Mouse (Mus musculus) frontal cortex, postnatal 10 days (tissue): ENCODE results near the gene Cds1.

ENCODE experiments used
- DNase-seq, 2 experiments: peaks; one replicate each; pipeline ENCODE4 v3.0.0; 2022; ENCODE audit warnings: low spot score in 2 of 2, mixed read lengths in 1 of 2

The Cds1 gene

GRCm38 (mm10) chr5:101764554-101765347 is at the start of gene Cds1:
Gene Cds1 (plus strand): TSS chr5:101765130.
- peak; percentile 52 to 80 for DNase-seq

GRCm38 (mm10) chr5:101724216-101724615 is 40.7 kb upstream of the Cds1 start:
- DNase-seq, result no peak

- no peak for DNase-seq
These were observed 40.2 kb upstream of the Cds1 start for GRCm38 (mm10) chr5:101724756-101725155.

- DNase-seq, result no peak
These were observed 39.2 kb upstream of the Cds1 start for GRCm38 (mm10) chr5:101725703-101726102.

GRCm38 (mm10) chr5:101726371-101726770 is 38.6 kb upstream of the Cds1 start:
- no peak for DNase-seq

- no peak for DNase-seq
These were observed 36.5 kb upstream of the Cds1 start for GRCm38 (mm10) chr5:101728304-101728905.

GRCm38 (mm10) chr5:101737341-101737740 is 27.6 kb upstream of the Cds1 start:
- DNase-seq, result no peak

- DNase-seq, result no peak
These were observed 24.3 kb upstream of the Cds1 start for GRCm38 (mm10) chr5:101740471-101741223.

GRCm38 (mm10) chr5:101741224-101741591 is 23.7 kb upstream of the Cds1 start:
- DNase-seq, result no peak

GRCm38 (mm10) chr5:101742014-101742413 is 22.9 kb upstream of the Cds1 start:
- no peak for DNase-seq

- DNase-seq, result no peak
These were observed 22.5 kb upstream of the Cds1 start for GRCm38 (mm10) chr5:101742425-101742824.

- no peak for DNase-seq
These were observed 20.0 kb upstream of the Cds1 start for GRCm38 (mm10) chr5:101744886-101745285.

- DNase-seq, result no peak
These were observed 11.2 kb upstream of the Cds1 start for GRCm38 (mm10) chr5:101753680-101754079.

- no peak for DNase-seq
These were observed 7.3 kb upstream of the Cds1 start for GRCm38 (mm10) chr5:101757669-101758068.

- DNase-seq, result no peak
These were observed 3.2 kb upstream of the Cds1 start for GRCm38 (mm10) chr5:101761685-101762084.

GRCm38 (mm10) chr5:101763571-101763970 is 1.4 kb upstream of the Cds1 start:
- no peak for DNase-seq

- no peak for DNase-seq
These were observed 516 bp downstream of the Cds1 start for GRCm38 (mm10) chr5:101765390-101765901.

GRCm38 (mm10) chr5:101766248-101766647 is 1.3 kb downstream of the Cds1 start:
- DNase-seq, result no peak

- DNase-seq, result no peak
These were observed 2.2 kb downstream of the Cds1 start for GRCm38 (mm10) chr5:101767086-101767485.

GRCm38 (mm10) chr5:101767486-101767885 is 2.6 kb downstream of the Cds1 start:
- no peak for DNase-seq

GRCm38 (mm10) chr5:101768558-101768957 is 3.6 kb downstream of the Cds1 start:
- DNase-seq, result no peak

GRCm38 (mm10) chr5:101772621-101773020 is 7.7 kb downstream of the Cds1 start:
- DNase-seq, result no peak
